Mouse (Mus musculus) intestine, embryonic 16.5 days (tissue): ENCODE measurements around the gene Etnk1. TPM values are rescaled to one million over a fixed set of nuclear protein-coding genes. Genes with fewer than 3 reads are reported as not detected.

Source experiments
- ATAC-seq: fragments of 200-750 bp; cut with Nextera tagmentation; 2 replicates; pipeline ENCODE4 v1.8.0; 2017; ENCODE audit warnings: moderate TSS enrichment, moderate library complexity
- H3K27ac ChIP-seq: fragments of 300-500 bp; sonication (generic); 2 replicates; pipeline ENCODE4 v1.5.1; 2014; ENCODE audit warnings: mild to moderate bottlenecking, low read length
- H3K27me3 ChIP-seq: fragments of 300-500 bp; sonication (generic); replicated peaks from 2 replicates; pipeline ENCODE4 v1.6.1; 2014; ENCODE audit warnings: low read length, control low read depth, mixed read lengths; ENCODE audit not compliant: control insufficient read depth, insufficient read depth
- H3K36me3 ChIP-seq: fragments of 300-500 bp; sonication (generic); 2 replicates; pipeline ENCODE4 v1.6.1; 2014; ENCODE audit warnings: low read length, control low read depth; ENCODE audit not compliant: control insufficient read depth, insufficient read depth
- H3K4me1 ChIP-seq: fragments of 300-500 bp; sonication (generic); 2 replicates; pipeline ENCODE4 v1.6.1; 2014; ENCODE audit warnings: low read length, control low read depth, mixed read lengths; ENCODE audit not compliant: control insufficient read depth, insufficient read depth
- H3K4me2 ChIP-seq: fragments of 300-500 bp; sonication (generic); 2 replicates; pipeline ENCODE4 v1.6.1; 2014; ENCODE audit warnings: low read depth, low read length, control low read depth
- H3K4me3 ChIP-seq: fragments of 300-500 bp; sonication (generic); 2 replicates; pipeline ENCODE4 v1.5.1; 2014; ENCODE audit warnings: mild to moderate bottlenecking, low read length
- H3K9ac ChIP-seq: fragments of 300-500 bp; sonication (generic); 2 replicates; pipeline ENCODE4 v1.6.1; 2014; ENCODE audit warnings: low read depth, low read length
- H3K9me3 ChIP-seq: fragments of 300-500 bp; sonication (generic); 2 replicates; pipeline ENCODE4 v1.6.1; 2016; ENCODE audit warnings: low read length, control low read depth; ENCODE audit not compliant: control insufficient read depth
- WGBS: fragments of 180-500 bp; shearing (Covaris S2); extraction: QIAGEN DNeasy Blood & Tissue Kit; methylation state at CpG from one replicate; pipeline ENCODE4 v1.1.7; 2014; 5-methylcytosine and 5-hydroxymethylcytosine counted together
- polyA plus RNA-seq: library from polyadenylated mRNA; unstranded; fragments of >200 nt; fragmentation: Nextera tagmentation; extraction: Ambion mirVana; gene quantifications from 2 replicates; pipeline ENCODE4 v1.2.1, GENCODE M21; 2015

The Etnk1 gene
- polyA plus RNA-seq, 1 experiment from 2014 or later, result 12.6 TPM

DNA sequence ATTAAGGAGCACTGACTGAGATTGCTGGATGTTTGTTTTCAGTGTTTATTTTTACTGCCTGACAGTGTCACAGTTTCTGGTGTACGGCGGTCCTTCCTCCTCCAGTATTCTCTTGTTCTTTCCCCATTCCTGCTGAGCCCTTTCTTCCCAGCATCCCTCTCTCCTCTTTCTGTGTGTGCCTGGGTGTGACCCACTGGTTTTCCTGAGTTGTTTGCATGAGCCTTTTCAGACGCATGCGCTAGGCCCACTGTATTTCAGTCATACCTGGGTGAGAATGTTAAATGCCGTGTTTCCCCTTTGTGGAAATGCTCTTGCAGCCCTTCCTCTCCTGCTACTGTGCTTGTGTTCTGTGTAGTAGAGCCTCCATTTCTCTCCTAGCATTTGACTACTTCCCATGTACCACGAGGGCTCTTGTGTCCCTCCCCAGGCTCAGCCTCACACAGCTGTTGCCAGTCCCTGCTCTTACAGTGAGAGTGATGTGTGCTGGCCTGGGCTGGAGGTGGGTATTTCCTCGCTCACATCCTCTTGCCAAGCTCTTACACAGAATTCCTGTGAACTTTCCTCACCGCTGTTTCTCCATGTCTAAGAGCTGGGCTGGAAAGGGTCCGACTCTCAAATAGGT is 24.6 kb downstream of the Etnk1 start:
- Histone ChIP-seq H3K36me3 (peaks cover 6% of the 10 kb centered on the region), H3K4me3 (no peak overlapping the region), H3K4me1 (peaks cover 7% of the 10 kb centered on the region; the same call in 1 of the 2 replicates), H3K27me3 (no peaks in the 10 kb centered on the region), H3K9ac (0 out of 2 replicates have a peak overlapping the region, but pooled peaks have one; percentile 24), H3K9me3 (no peaks in the 10 kb centered on the region), H3K4me2 (no peak overlapping the region), H3K27ac (no peak overlapping the region)
- 66% methylated on average over 9 of the region's 9 CpGs for WGBS
- no peak for ATAC-seq

DNA sequence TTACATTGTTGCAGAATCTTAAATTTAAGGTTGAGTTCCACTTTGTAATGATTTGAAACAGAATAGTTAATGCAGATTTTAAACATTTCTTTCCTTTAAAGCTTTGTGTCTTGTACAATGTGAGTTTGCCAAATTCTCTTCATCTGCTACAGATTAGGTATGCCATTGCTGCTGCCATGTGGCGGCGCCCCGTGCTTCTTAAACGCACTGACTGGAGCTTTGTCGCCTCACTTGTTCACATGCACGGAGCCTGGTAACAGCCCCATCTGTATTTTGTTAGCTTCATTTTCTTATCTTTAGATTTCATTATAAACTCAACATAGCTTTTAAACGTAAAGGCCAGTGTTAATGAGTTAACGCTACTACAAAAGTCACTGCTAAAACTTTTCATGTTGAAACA is 25.7 kb downstream of the Etnk1 start:
- peaks cover 9% of the 10 kb centered on the region for H3K36me3 ChIP-seq
- peaks cover 7% of the 10 kb centered on the region; the same call in 1 of the 2 replicates for H3K4me1 ChIP-seq
- no peaks in the 10 kb centered on the region for H3K27me3 ChIP-seq
- H3K4me3 ChIP-seq, result no peak overlapping the region
- no peaks in the 10 kb centered on the region for H3K9me3 ChIP-seq
- WGBS, result 81% methylated on average over 8 of the region's 8 CpGs
- H3K27ac ChIP-seq, result no peak overlapping the region
- no peak overlapping the region for H3K9ac ChIP-seq
- no peak for ATAC-seq
- H3K4me2 ChIP-seq, result no peak overlapping the region

DNA sequence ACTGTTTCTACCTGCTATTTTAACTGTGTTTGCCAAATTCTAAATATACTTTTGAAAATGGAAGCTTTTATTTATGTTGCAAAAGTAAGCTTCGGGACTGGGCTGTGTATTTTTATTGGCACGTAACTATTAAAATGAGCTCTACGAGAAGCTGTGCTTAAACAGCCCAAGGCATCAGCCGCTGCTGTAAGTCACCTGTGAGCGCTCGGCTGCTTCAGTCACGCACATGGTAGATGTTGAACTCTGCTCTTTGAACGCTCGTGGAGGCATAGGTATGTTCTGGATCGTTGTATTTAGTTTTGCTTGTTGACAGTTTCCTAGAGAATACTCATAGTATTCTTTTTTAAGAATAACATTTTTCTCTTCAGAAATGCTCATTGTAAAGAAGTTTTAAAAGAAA is 26.1 kb downstream of the Etnk1 start:
- H3K4me3 ChIP-seq, result no peak overlapping the region
- no peak overlapping the region for H3K4me2 ChIP-seq
- H3K9ac ChIP-seq, result no peak overlapping the region
- WGBS, result 73% methylated on average over 10 of the region's 10 CpGs
- ATAC-seq, result no peak
- no peaks in the 10 kb centered on the region for H3K9me3 ChIP-seq
- no peak overlapping the region for H3K27ac ChIP-seq
- H3K4me1 ChIP-seq, result peaks cover 7% of the 10 kb centered on the region; the same call in 1 of the 2 replicates
- H3K36me3 ChIP-seq, result peaks cover 9% of the 10 kb centered on the region
- no peaks in the 10 kb centered on the region for H3K27me3 ChIP-seq

DNA sequence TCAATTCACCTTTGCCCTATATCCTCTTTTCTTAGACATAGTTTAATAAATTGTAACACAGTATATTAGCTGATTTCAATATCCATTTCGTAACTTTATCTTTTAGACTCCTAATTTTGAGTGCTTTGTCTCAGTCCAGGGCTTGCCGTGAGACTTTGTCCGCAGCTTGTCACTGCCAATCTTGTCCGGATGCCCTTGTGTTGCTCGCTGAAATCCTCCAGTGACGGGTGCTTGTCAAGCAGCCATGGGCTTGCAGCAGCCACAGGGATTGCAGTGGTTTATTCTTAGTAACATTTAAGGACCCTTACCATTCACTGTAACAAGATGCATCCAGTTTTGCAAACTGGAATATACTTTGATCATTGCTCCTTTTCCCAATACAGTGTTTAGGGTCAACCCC is 26.6 kb downstream of the Etnk1 start:
- no peak overlapping the region for H3K4me2 ChIP-seq
- H3K9me3 ChIP-seq, result no peaks in the 10 kb centered on the region
- H3K4me3 ChIP-seq, result no peak overlapping the region
- 91% methylated on average over 6 of the region's 6 CpGs for WGBS
- H3K27me3 ChIP-seq, result no peaks in the 10 kb centered on the region
- peaks cover 14% of the 10 kb centered on the region for H3K36me3 ChIP-seq
- H3K4me1 ChIP-seq, result peaks cover 7% of the 10 kb centered on the region; the same call in 1 of the 2 replicates
- ATAC-seq, result no peak
- no peak overlapping the region for H3K27ac ChIP-seq
- no peak overlapping the region for H3K9ac ChIP-seq

DNA sequence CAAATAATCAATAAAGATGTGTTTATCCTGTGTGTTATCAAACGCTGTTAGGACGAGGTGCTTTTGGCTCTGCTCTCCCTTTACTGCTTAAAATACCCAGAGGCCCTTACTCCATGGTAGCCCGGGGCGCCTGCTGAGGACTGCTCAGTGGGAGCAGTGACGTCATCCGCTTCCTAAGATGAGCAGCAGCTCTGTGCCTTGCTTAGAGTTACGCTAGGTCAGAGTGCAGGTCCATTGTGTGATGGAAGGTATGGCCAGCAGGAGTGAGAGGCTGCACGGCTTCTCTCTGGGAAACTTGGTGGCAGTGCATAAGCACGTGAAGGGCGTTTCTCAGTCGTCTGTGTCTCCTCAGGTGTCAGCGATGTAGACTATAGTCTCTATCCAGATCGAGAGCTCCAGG is 30.0 kb downstream of the Etnk1 start:
- Histone ChIP-seq H3K27ac (no peak overlapping the region), H3K9ac (no peak overlapping the region), H3K4me2 (no peak overlapping the region), H3K4me1 (no peaks in the 10 kb centered on the region), H3K9me3 (no peaks in the 10 kb centered on the region), H3K4me3 (no peak overlapping the region), H3K27me3 (no peaks in the 10 kb centered on the region), H3K36me3 (peaks cover 22% of the 10 kb centered on the region)
- ATAC-seq, result no peak
- WGBS, result 88% methylated on average over 13 of the region's 13 CpGs

DNA sequence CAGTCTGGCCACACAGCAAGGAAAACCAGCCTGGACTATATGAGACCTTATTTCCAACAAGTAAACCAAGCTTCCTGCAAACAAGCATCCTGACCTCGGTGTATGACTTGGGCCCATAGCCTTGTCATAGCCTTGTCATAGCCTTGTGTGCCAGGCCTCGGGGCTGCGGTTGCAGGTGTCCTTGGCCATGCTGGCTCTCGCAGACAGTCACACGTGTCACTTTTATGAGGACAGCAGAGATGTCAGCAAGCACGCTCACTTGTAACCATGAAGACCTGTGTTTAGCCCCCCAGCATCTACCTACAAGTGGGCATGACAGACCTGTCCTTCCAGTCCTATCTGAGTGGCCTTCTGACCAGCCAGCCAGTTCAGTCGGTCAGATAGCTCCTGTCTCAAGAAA is 31.4 kb downstream of the Etnk1 start:
- Histone ChIP-seq H3K9me3 (no peaks in the 10 kb centered on the region), H3K9ac (no peak overlapping the region), H3K4me1 (no peaks in the 10 kb centered on the region), H3K4me2 (no peak overlapping the region), H3K4me3 (no peak overlapping the region), H3K27me3 (no peaks in the 10 kb centered on the region), H3K27ac (no peak overlapping the region), H3K36me3 (peaks cover 22% of the 10 kb centered on the region)
- no peak for ATAC-seq
- 89% methylated on average over 7 of the region's 7 CpGs for WGBS

DNA sequence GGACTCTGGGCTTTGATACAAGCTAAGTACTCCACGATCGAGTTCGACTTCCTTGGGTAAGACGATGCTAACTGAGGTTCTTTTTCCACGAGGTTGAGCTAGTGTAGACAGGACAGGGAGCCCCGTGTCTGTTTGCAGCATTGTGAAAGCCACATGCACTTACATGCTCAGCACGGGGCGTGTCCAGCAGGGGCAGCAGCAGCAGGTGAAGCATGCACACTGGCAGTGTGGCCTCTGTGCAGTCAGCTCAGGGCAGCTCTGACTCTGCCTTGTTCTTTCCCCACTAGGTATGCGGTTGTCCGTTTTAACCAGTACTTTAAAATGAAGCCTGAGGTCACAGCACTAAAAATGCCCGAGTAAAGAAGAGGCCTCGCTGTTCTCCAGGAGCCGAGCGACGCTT is 36.1 kb downstream of the Etnk1 start:
- Histone ChIP-seq H3K27ac (no peak overlapping the region), H3K9ac (no peak overlapping the region), H3K9me3 (no peaks in the 10 kb centered on the region), H3K36me3 (peaks cover 13% of the 10 kb centered on the region), H3K4me2 (no peak overlapping the region), H3K4me1 (no peaks in the 10 kb centered on the region), H3K4me3 (no peak overlapping the region), H3K27me3 (no peaks in the 10 kb centered on the region)
- ATAC-seq, result no peak
- WGBS, result 91% methylated on average over 15 of the region's 15 CpGs

DNA sequence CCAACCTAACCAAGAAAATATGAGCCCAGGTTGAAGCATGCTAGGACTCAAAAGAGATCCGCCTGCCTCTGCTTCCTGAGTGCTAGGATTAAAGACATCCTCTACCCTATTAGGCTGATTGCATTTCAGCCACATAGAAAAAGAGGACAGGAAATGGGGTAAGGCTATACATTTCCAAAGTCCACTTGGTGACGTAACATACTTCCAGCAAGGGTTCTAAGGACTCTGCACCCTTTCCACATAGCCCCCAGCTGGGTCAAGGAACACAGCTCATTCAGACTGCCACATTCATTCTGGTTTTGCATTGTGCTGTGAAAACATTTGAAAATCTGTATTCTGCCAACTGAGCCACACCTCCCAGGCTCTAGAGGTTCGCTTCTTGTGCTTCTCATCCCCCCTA is 41.9 kb downstream of the Etnk1 start:
- H3K27me3 ChIP-seq, result no peaks in the 10 kb centered on the region
- 96% methylated on average over 3 of the region's 3 CpGs for WGBS
- no peak overlapping the region for H3K27ac ChIP-seq
- no peak for ATAC-seq
- H3K36me3 ChIP-seq, result no peaks in the 10 kb centered on the region; the same call in 1 of the 2 replicates
- 0 out of 2 replicates have a peak, but pooled peaks cover 2% of the 10 kb centered on the region for H3K9me3 ChIP-seq
- H3K4me2 ChIP-seq, result no peak overlapping the region
- no peaks in the 10 kb centered on the region for H3K4me1 ChIP-seq
- H3K9ac ChIP-seq, result no peak overlapping the region
- H3K4me3 ChIP-seq, result no peak overlapping the region

DNA sequence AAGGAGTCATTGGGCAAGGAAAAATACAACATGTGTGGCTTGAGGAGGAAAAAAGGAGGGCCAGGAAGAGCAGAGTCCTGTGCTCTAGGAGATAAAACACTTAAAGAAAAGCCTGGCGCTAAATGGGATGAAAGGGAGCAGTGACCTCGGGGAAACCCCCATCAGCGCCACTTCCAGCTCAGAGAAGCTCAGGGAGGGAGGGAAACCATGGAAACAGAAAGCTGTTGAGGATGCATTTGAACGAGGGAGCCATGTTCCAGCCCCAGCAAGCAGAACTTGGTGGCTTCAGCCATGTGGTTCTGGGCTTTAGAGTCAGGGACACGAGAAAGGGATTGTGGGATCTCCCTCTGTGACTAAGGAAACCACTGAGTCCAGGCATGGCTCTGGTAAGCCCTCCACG is 45.7 kb downstream of the Etnk1 start:
- H3K4me1 ChIP-seq, result no peaks in the 10 kb centered on the region
- no peak overlapping the region for H3K9ac ChIP-seq
- H3K4me3 ChIP-seq, result no peak overlapping the region
- 84% methylated on average over 6 of the region's 6 CpGs for WGBS
- no peak for ATAC-seq
- no peaks in the 10 kb centered on the region for H3K27me3 ChIP-seq
- peaks cover 6% of the 10 kb centered on the region; the same call in 1 of the 2 replicates for H3K9me3 ChIP-seq
- H3K27ac ChIP-seq, result no peak overlapping the region
- no peaks in the 10 kb centered on the region; the same call in 1 of the 2 replicates for H3K36me3 ChIP-seq
- no peak overlapping the region for H3K4me2 ChIP-seq

DNA sequence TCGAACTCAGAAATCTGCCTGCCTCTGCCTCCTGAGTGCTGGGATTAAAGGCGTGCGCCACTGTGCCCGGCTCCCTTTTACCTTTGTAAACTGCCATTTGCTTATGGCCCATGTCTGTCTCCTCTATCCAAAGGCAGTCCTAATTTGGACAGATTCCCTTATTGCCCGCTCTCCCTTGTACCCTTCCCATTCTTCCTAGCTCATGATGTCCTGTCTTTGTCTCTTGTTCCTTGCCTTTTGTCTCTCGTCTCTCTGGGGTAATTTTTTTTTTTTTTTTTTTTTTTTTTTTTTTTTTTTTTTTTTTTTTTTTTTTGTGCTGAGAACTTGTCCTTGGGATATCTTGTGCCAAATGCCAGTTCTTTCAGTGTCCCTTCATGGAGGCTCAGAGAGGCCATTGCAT is 46.4 kb downstream of the Etnk1 start:
- no peak for ATAC-seq
- no peak overlapping the region for H3K9ac ChIP-seq
- no peak overlapping the region for H3K27ac ChIP-seq
- no peaks in the 10 kb centered on the region for H3K4me1 ChIP-seq
- WGBS, result 92% methylated on average over 6 of the region's 6 CpGs
- no peak overlapping the region for H3K4me2 ChIP-seq
- H3K36me3 ChIP-seq, result no peaks in the 10 kb centered on the region; the same call in 1 of the 2 replicates
- H3K4me3 ChIP-seq, result no peak overlapping the region
- peaks cover 6% of the 10 kb centered on the region; the same call in 1 of the 2 replicates for H3K9me3 ChIP-seq
- no peaks in the 10 kb centered on the region for H3K27me3 ChIP-seq
